Mouse (Mus musculus): ENCODE measurements around the gene Atp6v0a4. TPM values are rescaled to one million over a fixed set of nuclear protein-coding genes. Genes with fewer than 3 reads are reported as not detected.

Atp6v0a4 gene
- total RNA-seq, 2 experiments from 2014 or later = 1.1 to 1.3 TPM

- no peak for TF ChIP-seq CTCF (conservative IDR thresholded peaks at IDR 0.05)
- no peak for DNase-seq (ENCODE audit: low spot score in 2 of 2)
- Histone ChIP-seq H3K4me3 (no peak overlapping the region), H3K27ac (no peak overlapping the region)
These were observed 2.5 kb downstream of the Atp6v0a4 start for GRCm38 (mm10) chr6:38121843-38122242.

GRCm38 (mm10) chr6:38120681-38121371 lies 3.6 kb downstream of the Atp6v0a4 start:
- DNase-seq (ENCODE audit: low spot score in 2 of 2) = no peak
- no peak for TF ChIP-seq CTCF (conservative IDR thresholded peaks at IDR 0.05)
- no peak overlapping the region for H3K4me3 ChIP-seq
- H3K27ac ChIP-seq = no peak overlapping the region

DNA sequence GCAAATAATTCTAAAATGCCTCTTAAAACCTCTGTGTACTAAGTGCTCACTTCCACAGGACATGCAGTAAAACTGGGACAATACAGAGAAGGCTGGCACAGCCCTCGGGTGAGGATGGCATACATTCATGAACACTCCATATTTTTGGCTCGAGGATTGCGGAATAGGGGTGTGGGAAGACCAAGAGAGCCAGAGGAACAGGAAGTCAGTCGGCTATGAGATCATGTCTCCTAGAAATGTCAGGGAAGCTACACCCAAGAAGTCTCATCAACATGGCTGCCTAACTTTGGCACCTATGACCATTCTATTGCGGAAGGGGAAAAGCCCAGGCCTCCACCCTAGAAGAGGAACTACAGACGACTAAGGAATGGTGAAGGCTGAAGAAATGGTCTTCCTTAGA lies 6.0 kb downstream of the Atp6v0a4 start:
- H3K27ac ChIP-seq = no peak overlapping the region
- H3K4me3 ChIP-seq = no peak overlapping the region
- no peak for TF ChIP-seq CTCF (conservative IDR thresholded peaks at IDR 0.05)
- no peak for DNase-seq (ENCODE audit: low spot score in 2 of 2)

DNA sequence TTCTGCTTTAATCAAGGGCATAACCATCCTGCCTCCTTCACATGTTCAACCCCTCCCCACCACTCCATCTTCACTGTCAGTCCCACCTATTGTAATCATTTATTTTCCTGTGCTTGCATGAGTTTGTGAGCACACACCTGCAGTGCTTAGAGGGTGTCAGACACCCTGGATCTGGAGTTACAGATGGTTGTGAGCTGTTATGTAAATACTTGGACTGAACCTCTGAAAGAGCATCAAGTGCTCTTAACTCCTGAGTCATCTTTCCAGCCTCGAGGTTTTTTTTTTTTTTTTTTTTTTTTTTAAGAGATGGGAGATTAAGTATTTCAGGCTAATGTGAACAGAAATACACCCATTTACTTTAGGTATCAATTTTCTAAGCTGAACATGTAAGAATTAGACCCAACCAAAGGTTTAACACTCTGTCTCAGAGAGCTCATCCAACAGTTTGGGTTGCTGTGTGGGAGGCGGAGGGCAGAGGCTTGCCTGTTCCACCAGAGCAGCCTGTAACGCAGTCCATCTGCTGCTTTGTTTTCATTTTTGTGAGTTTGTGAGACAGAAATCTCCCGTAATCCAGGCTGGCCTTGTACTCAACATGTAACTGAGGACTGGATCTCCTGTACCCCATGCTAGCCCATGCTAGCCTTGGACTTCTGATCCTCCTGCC lies 8.1 kb downstream of the Atp6v0a4 start:
- peak overlapping the region; percentile 72 for H3K27ac ChIP-seq
- DNase-seq (ENCODE audit: low spot score in 2 of 2) = peak; percentile 61 to 63
- no peak for TF ChIP-seq CTCF (conservative IDR thresholded peaks at IDR 0.05)
- no peak overlapping the region for H3K4me3 ChIP-seq

DNA sequence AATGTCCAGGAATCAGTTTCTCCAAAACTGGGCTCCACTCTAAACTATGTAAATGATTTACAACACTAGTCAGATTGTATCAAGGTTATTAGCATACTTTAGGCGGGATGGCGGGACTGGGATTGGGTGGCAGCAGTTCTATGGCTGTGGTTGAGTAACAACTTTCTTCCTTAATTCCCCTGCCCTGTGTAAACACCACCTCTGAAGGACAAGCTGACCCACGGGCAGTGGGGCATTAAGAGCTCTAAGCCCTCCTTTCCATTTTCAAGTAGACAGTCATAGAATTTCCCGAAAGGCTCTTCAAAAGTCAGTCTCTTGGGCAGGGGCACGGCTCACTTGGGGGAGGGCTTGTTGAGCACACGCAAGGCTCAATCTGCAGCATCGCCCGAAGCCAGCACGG lies 13.5 kb downstream of the Atp6v0a4 start:
- DNase-seq (ENCODE audit: low spot score in 2 of 2) = no peak
- no peak overlapping the region for H3K27ac ChIP-seq
- H3K4me3 ChIP-seq = no peak overlapping the region
- no peak for TF ChIP-seq CTCF (conservative IDR thresholded peaks at IDR 0.05)

DNA sequence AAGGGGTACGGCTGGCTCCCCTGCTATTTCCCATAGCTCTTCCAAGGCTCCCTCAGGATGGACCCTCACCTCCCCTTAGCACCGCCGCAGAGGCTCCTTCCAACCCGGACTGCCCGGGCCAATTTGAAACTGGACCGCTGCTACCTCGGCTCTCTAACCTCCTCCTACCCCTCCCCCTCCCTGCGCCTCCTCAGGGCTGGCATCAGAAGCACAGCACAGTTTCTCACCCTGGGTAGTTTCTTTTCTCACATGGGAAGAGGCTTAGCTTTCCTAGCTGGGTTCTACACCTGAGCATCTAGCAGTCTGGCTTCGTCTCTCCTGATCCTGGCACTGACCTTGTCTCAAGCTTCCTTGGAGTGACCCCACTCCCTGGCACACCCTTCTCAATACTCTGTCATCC lies 14.5 kb downstream of the Atp6v0a4 start:
- Histone ChIP-seq H3K27ac (no peak overlapping the region), H3K4me3 (no peak overlapping the region)
- TF ChIP-seq CTCF (conservative IDR thresholded peaks at IDR 0.05) = no peak
- no peak for DNase-seq (ENCODE audit: low spot score in 2 of 2)

DNA sequence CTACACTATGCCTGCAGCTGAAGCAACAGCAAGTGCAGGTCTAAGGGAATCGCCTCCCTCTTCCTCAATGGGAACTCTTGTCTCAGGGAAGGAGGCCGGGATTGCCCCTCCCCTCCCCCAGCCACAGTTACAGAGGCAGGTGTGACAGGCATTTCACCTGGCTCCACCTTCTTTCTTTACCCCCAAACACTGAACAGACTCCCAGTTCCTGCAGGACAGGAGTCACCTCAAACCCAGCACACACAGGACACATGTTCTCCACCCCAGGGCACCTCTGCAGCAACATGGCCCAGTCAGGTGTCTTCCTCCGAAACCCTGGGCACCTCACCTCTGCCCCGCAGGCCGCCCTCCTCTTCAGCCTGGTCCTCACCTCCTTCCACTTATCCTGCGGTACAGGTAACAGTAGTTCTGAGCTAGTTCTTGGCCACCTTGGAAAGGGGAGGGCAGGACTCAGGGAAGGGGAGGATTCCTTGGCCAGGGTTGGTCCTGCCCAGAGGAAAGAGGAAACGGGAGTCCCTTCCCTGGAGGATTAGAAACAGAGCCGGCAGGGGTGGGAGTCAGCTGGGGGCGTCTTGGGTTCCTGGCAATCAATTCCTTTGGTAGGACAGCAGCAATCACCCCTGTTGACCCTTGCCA lies 15.1 kb downstream of the Atp6v0a4 start, which contains the start of gene Tmem213:
TSS of gene Tmem213 (plus strand) at position 96 of the 636 bp plus-strand sequence.
- DNase-seq (ENCODE audit: low spot score in 2 of 2) = no peak
- Histone ChIP-seq H3K27ac (no peak within 1 kb of the TSS), H3K4me3 (no peak within 1 kb of the TSS)
- TF ChIP-seq CTCF (conservative IDR thresholded peaks at IDR 0.05) = no peak

- no peak for DNase-seq (ENCODE audit: low spot score in 2 of 2)
- no peak for TF ChIP-seq CTCF (conservative IDR thresholded peaks at IDR 0.05)
- H3K27ac ChIP-seq = no peak overlapping the region
- H3K4me3 ChIP-seq = no peak overlapping the region
These were observed 15.9 kb downstream of the Atp6v0a4 start for GRCm38 (mm10) chr6:38108449-38108848.

DNA sequence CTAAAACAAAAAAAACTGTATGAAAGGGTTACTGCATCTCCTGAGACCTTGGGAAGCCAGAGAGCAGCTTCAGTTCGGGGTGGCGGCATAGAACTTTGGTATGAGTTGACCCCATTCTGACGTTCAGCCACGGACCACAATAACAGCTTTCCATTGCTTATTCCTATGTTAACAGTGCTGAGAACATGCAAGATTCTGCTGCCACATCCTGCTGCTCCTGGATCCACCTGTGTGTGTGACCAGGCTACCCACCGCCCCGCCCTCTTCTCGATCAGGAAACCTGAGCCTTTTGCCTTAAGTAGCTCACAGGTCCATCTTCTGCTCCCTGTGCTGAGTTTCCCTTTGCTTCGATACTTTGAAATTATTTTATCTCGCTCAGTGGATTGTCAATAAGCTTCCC lies 18.5 kb downstream of the Atp6v0a4 start:
- H3K4me3 ChIP-seq = no peak overlapping the region
- no peak for DNase-seq (ENCODE audit: low spot score in 2 of 2)
- no peak overlapping the region for H3K27ac ChIP-seq
- TF ChIP-seq CTCF (conservative IDR thresholded peaks at IDR 0.05) = no peak

- Histone ChIP-seq H3K4me3 (no peak overlapping the region), H3K27ac (no peak overlapping the region)
- no peak for DNase-seq (ENCODE audit: low spot score in 2 of 2)
- no peak for TF ChIP-seq CTCF (conservative IDR thresholded peaks at IDR 0.05)
These were observed 20.6 kb downstream of the Atp6v0a4 start for GRCm38 (mm10) chr6:38103775-38104174.

GRCm38 (mm10) chr6:38102216-38102795 lies 22.1 kb downstream of the Atp6v0a4 start:
- no peak overlapping the region for H3K4me3 ChIP-seq
- no peak for DNase-seq (ENCODE audit: low spot score in 2 of 2)
- no peak for TF ChIP-seq CTCF (conservative IDR thresholded peaks at IDR 0.05)
- H3K27ac ChIP-seq = no peak overlapping the region

DNA sequence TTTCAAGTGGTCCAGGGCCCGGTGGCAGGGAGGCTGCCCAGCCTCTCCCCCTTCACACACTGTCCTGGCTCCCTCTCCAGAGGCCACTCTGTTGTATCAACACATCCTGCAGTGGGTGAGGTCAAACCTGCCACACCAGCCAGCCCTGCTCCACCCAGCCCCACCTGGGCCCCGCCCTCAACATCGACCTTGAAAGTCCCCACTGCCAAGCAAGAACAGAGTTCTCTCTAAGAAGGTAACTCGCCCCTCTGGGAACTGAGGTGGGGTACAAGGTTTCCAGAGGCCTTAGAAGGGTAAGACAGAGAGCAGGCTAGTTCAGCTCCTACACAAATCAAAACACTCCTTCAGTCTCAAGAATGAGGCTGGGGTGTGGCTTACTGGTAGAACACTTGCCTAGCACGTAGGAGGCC lies 27.4 kb downstream of the Atp6v0a4 start:
- no peak for TF ChIP-seq CTCF (conservative IDR thresholded peaks at IDR 0.05)
- no peak for DNase-seq (ENCODE audit: low spot score in 2 of 2)

GRCm38 (mm10) chr6:38094701-38095100 lies 29.7 kb downstream of the Atp6v0a4 start:
- no peak for DNase-seq (ENCODE audit: low spot score in 2 of 2)
- no peak for TF ChIP-seq CTCF (conservative IDR thresholded peaks at IDR 0.05)
- Histone ChIP-seq H3K4me3 (no peak overlapping the region), H3K27ac (no peak overlapping the region)

More for the DNA sequence above, 27.4 kb downstream of the Atp6v0a4 start:
- Histone ChIP-seq H3K4me3 (no peak overlapping the region), H3K27ac (no peak overlapping the region)
